Mouse (Mus musculus): Measurements from ENCODE around the gene Mmp25. TPM values are rescaled to one million over a fixed set of nuclear protein-coding genes. Genes with fewer than 3 reads are reported as not detected.

Mmp25 gene
- polyA plus RNA-seq, 1 experiment from 2014 or later: 0.41 TPM

DNA sequence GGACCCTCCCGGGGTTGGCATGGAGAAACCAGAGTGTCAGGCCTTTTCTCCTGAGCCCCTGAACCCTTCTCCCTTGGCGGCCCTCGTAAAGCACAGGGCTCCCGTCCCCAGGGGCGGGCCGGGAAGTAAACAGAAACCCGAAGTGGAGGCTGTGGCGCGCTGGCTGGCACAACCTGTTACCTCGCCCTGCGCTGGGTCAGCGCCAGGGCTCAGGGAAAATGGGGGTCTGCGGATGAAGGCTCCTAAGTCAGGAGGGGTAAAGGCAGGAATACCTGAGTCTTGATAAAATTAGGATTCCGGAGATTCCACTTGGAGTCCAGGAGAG is 15.8 kb upstream of the Mmp25 start:
- Histone ChIP-seq H3K27me3 (peaks cover 34% of the 10 kb centered on the region), H3K4me2 (peak overlapping the region; percentile 58), H3K9me3 (no peaks in the 10 kb centered on the region), H3K4me1 (0 out of 2 replicates have a peak, but pooled peaks cover 4% of the 10 kb centered on the region), H3K9ac (peak overlapping the region; percentile 19; the same call in 1 of the 2 replicates), H3K27ac (no peak overlapping the region), H3K36me3 (no peaks in the 10 kb centered on the region), H3K4me3 (peak overlapping the region; percentile 40)
- 3% methylated on average over 14 of the region's 14 CpGs for WGBS
- ATAC-seq (ENCODE audit: borderline replicate concordance, extremely low read depth, low FRiP score, low TSS enrichment): no peak

DNA sequence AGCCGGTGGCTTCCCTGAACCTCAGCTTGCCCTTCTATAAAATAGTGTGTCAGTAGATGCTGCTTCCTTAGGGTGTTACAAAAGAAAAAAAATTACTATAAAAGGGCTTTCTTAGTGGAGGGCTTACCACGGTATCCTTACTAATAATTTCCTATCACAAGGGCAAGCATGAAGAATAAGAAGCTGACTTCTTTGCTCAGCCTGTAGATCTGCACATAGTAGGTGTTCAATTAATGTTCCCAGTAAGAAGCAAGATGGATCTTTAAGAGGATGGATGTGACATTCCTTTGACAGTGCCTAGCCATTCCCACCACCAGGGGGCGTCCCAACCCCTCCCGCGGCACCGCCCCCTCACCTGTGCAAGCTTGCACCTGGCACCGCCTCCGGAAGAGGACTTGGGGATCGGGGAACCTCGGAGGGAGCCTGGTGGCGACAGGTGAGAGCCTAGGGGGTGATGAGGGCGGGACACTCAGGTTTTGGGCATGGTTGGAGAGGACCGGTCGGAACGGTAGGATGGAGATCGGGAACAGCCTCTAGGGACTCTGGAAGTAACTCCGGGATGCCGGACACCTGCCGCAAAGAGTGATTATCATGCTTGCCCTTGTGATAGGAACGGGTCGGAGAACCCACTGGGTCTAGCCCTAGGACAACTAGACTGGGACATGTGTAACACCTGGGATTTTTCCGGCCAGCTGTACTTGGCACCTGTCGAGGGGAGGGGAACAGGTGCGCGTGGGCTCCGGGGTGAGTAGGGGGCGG is 15.2 kb upstream of the Mmp25 start, which contains the start of gene Bicdl2:
Bicdl2 (plus strand) TSS at position 390 of the 759 bp plus-strand sequence.
- ATAC-seq (ENCODE audit: borderline replicate concordance, extremely low read depth, low FRiP score, low TSS enrichment): peak; percentile 44; the same call in 1 of the 2 replicates
- H3K27ac ChIP-seq: no peak within 1 kb of the TSS
- H3K4me2 ChIP-seq: peak within 1 kb of the TSS; percentile 58
- peak within 1 kb of the TSS; percentile 40 for H3K4me3 ChIP-seq
- H3K9ac ChIP-seq: peak within 1 kb of the TSS; percentile 19; the same call in 1 of the 2 replicates
- peaks cover 34% of the 10 kb centered on the region for H3K27me3 ChIP-seq
- H3K36me3 ChIP-seq: no peaks in the 10 kb centered on the region
- no peaks in the 10 kb centered on the region for H3K9me3 ChIP-seq
- WGBS: 6% methylated on average over 27 of the region's 27 CpGs
- H3K4me1 ChIP-seq: 0 out of 2 replicates have a peak, but pooled peaks cover 4% of the 10 kb centered on the region

DNA sequence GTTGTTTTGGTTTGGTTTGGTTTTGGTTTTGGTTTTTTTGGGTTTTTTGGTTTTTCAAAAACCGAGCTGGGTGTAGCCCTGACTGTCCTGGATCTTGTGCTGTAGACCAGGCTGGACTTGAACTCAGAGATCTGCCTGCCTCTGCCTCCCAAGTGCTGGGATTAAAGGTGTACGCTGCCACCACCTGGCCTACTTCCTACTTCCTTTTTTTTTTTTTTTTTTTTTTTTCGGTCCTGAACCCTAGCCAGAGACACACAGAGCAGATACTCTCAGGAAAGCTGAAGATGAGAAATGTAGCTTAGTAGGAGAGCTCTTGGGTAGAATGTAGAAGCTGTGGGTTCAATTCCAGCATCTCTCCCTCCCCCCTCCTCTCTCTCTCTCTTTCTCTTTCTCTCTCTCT is 13.4 kb upstream of the Mmp25 start:
- H3K4me1 ChIP-seq: no peaks in the 10 kb centered on the region
- H3K27me3 ChIP-seq: peaks cover 34% of the 10 kb centered on the region
- ATAC-seq (ENCODE audit: borderline replicate concordance, extremely low read depth, low FRiP score, low TSS enrichment): no peak
- 75% methylated on average over 3 of the region's 3 CpGs for WGBS
- no peak overlapping the region for H3K4me3 ChIP-seq
- H3K36me3 ChIP-seq: no peaks in the 10 kb centered on the region
- H3K27ac ChIP-seq: no peak overlapping the region
- H3K9me3 ChIP-seq: no peaks in the 10 kb centered on the region
- no peak overlapping the region for H3K4me2 ChIP-seq
- no peak overlapping the region for H3K9ac ChIP-seq

DNA sequence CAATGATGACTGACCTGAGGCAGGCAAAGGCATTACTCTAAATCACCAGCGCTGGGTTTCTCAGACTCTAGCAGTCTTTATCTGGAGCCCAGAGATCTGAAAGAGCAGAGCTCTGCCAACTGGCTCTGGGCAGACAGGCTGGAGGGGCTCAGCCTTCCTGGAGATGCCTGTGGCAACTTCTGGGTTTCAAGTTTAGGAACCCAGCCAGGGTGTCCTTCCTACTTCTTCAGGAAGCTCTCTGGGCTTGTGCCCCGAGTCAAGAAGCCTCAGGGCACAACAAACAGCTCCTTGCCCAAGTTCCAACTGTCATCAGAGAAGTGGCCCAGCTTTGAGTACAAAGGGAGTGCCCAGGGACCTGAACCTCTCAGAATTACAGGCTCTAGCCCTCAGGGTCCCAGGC is 9.3 kb upstream of the Mmp25 start:
- Histone ChIP-seq H3K4me3 (no peak overlapping the region), H3K4me1 (no peaks in the 10 kb centered on the region), H3K27me3 (no peaks in the 10 kb centered on the region; the same call in none of the 2 replicates), H3K36me3 (no peaks in the 10 kb centered on the region), H3K4me2 (no peak overlapping the region), H3K9me3 (no peaks in the 10 kb centered on the region), H3K27ac (no peak overlapping the region), H3K9ac (no peak overlapping the region)
- 62% methylated on average over 2 of the region's 2 CpGs for WGBS
- no peak for ATAC-seq (ENCODE audit: borderline replicate concordance, extremely low read depth, low FRiP score, low TSS enrichment)

DNA sequence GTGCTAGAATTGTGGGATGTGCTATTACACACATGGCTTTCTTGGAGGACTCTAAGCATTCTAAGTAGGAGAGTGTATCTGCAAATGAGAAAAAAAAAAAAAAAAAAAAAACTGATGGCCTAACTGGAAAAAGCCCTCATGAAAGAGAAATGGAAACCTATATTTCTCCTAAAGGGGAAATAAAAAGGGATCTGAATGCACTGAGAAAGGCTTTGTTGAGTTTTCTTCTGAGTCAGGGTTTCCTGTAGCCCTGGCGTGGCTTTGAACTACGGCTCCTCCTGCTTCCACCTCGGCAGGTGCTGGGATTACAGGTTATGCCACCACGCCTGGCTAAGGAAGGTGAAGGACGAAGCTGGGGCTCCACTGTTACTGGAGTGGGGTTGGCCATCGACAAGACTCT is 8.9 kb upstream of the Mmp25 start:
- no peak for ATAC-seq (ENCODE audit: borderline replicate concordance, extremely low read depth, low FRiP score, low TSS enrichment)
- no peaks in the 10 kb centered on the region; the same call in 1 of the 2 replicates for H3K27me3 ChIP-seq
- no peaks in the 10 kb centered on the region for H3K36me3 ChIP-seq
- H3K4me1 ChIP-seq: no peaks in the 10 kb centered on the region
- no peak overlapping the region for H3K4me3 ChIP-seq
- H3K4me2 ChIP-seq: no peak overlapping the region
- no peak overlapping the region for H3K27ac ChIP-seq
- 56% methylated on average over 6 of the region's 6 CpGs for WGBS
- no peaks in the 10 kb centered on the region for H3K9me3 ChIP-seq
- H3K9ac ChIP-seq: no peak overlapping the region

DNA sequence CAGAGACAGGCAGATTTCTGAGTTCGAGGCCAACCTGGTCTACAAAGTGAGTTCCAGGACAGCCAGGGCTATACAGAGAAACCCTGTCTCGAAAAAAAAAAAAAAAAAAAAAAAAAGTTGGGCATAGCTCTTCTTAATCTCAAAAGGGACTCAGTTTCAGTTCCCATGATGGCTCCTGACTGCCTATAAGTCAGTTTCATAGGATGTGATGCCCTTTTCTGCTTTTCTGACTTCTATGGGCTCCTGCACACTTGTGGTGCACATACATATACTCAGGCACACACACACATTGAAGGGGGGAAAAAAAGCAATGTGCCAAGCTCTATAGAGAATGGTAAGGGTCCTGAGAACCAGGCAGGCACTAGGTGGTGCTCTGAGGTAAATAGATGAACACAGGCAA is 8.2 kb upstream of the Mmp25 start:
- H3K36me3 ChIP-seq: no peaks in the 10 kb centered on the region
- no peak overlapping the region for H3K4me2 ChIP-seq
- no peaks in the 10 kb centered on the region for H3K4me1 ChIP-seq
- H3K4me3 ChIP-seq: no peak overlapping the region
- no peak for ATAC-seq (ENCODE audit: borderline replicate concordance, extremely low read depth, low FRiP score, low TSS enrichment)
- H3K9ac ChIP-seq: no peak overlapping the region
- no peak overlapping the region for H3K27ac ChIP-seq
- H3K9me3 ChIP-seq: no peaks in the 10 kb centered on the region
- H3K27me3 ChIP-seq: no peaks in the 10 kb centered on the region; the same call in 1 of the 2 replicates
- WGBS: 76% methylated on average over 2 of the region's 2 CpGs

DNA sequence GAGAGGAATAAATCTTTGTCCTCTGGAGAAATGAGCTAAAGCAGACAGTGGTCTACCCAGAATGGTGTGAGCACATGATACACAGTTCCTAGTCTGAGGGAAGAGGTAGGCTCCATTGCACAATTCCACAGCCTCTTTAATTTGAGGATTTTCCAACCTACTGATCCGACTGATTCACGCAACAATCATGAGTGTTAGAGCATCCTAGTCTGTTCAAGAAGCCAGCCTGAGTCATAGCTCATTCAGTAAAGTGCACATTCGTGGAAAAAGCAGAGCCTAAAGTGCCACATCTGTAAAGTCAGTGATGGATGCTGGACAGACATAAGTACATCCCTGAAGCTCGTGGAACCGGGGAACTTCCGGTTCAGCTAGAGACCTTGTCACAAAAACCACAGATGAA is 6.3 kb upstream of the Mmp25 start:
- H3K9me3 ChIP-seq: no peaks in the 10 kb centered on the region
- no peaks in the 10 kb centered on the region for H3K36me3 ChIP-seq
- 74% methylated on average over 6 of the region's 6 CpGs for WGBS
- no peak overlapping the region for H3K9ac ChIP-seq
- no peaks in the 10 kb centered on the region for H3K4me1 ChIP-seq
- ATAC-seq (ENCODE audit: borderline replicate concordance, extremely low read depth, low FRiP score, low TSS enrichment): no peak
- no peak overlapping the region for H3K4me2 ChIP-seq
- H3K4me3 ChIP-seq: no peak overlapping the region
- no peak overlapping the region for H3K27ac ChIP-seq
- H3K27me3 ChIP-seq: no peaks in the 10 kb centered on the region; the same call in 1 of the 2 replicates

DNA sequence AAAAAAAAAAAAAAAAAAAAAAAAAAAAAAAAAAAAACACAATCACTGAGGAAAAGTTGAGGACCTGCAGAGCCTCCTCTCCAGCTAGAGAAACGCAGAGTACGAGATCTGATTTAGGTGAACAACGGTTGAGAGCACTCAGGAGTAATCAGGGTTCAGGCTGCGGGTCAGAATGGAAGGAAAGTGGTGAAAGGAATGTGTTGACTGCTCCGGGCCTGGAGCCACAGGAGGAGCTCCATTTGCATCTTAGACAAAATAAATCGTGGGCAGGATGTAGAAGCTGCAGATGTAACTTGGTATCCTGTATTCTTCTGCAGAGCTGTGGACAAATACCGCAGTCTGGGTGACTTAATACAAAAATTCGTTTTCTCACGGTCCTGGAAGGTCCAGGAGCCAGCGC is 817 bp upstream of the Mmp25 start:
- H3K4me3 ChIP-seq: no peak overlapping the region
- 39% methylated on average over 10 of the region's 10 CpGs for WGBS
- no peak overlapping the region for H3K4me2 ChIP-seq
- H3K36me3 ChIP-seq: no peaks in the 10 kb centered on the region
- peaks cover 5% of the 10 kb centered on the region; the same call in 1 of the 2 replicates for H3K4me1 ChIP-seq
- H3K9me3 ChIP-seq: no peaks in the 10 kb centered on the region
- no peak for ATAC-seq (ENCODE audit: borderline replicate concordance, extremely low read depth, low FRiP score, low TSS enrichment)
- H3K27me3 ChIP-seq: peaks cover 20% of the 10 kb centered on the region
- no peak overlapping the region for H3K27ac ChIP-seq
- H3K9ac ChIP-seq: no peak overlapping the region

DNA sequence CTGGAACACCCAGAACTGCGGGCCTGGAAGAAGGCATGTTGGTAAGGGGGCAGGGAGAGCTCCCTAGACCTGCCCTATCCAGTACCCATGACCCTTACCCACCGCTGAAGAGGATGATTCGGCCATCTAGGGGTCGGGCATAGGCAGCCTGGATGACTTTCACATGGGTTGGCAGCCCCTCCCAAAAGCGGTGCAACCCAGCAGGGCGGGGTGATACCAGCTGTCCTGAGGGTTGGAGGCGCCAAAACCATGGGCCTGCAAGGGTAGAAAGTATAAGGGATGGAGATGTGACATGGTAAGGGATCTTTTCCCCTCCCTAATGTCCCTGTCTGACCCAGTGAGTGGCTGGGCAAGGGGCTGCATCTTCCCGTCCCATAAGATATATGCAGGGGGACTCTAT is 13.8 kb downstream of the Mmp25 start:
- H3K9ac ChIP-seq: no peak overlapping the region
- ATAC-seq (ENCODE audit: borderline replicate concordance, extremely low read depth, low FRiP score, low TSS enrichment): no peak
- no peak overlapping the region for H3K4me3 ChIP-seq
- no peak overlapping the region for H3K27ac ChIP-seq
- WGBS: 66% methylated on average over 8 of the region's 8 CpGs
- no peaks in the 10 kb centered on the region for H3K27me3 ChIP-seq
- H3K4me2 ChIP-seq: no peak overlapping the region
- no peaks in the 10 kb centered on the region for H3K9me3 ChIP-seq
- peaks cover 4% of the 10 kb centered on the region; the same call in 1 of the 2 replicates for H3K4me1 ChIP-seq
- no peaks in the 10 kb centered on the region for H3K36me3 ChIP-seq

DNA sequence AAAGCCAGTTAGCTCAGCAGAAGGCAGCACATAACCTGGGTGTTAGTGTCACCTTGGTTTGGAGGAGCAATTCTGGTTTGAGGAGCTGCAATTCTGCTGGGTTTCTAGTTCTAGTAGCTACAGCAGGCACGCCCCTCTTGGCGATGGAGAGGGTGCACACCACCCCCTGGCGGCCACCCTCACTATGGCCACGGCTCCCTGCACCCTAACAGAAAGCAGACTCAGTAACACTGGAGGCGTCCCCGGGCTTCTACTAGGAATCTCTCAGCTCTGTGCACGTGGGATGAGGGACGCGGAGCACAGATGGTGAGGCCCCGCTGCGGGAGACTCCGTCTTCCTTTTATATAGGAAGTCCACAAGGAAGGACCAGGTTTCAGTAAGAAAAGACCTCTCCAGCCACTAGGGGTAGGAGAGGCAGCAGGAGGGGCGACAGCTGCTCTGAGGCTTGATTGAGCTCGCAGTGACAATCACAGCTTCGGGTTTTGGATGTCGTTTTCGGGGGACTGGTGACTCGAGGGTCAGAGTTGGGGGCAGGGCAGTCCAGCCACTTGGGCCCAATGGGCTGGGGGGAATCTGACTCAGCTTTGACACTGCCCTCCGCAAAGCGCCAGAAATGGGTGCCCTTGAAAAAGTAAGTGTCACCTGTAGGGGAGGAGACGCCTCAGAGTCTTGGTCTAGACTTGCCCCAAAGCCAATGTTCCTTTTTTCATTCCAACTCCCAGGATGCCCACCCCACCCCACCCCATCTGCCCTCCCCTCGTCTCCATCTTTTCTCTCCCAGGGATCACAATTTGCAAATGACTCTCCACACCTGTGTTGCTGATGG is 14.7 kb downstream of the Mmp25 start:
- Histone ChIP-seq H3K27me3 (no peaks in the 10 kb centered on the region), H3K4me2 (peak overlapping the region; percentile 50), H3K9me3 (no peaks in the 10 kb centered on the region), H3K27ac (no peak overlapping the region), H3K4me1 (peaks cover 4% of the 10 kb centered on the region; the same call in 1 of the 2 replicates), H3K9ac (no peak overlapping the region), H3K4me3 (peak overlapping the region; percentile 19), H3K36me3 (no peaks in the 10 kb centered on the region)
- 13% methylated on average over 22 of the region's 22 CpGs for whole genome bisulfite sequencing
- ATAC-seq (ENCODE audit: borderline replicate concordance, extremely low read depth, low FRiP score, low TSS enrichment): peak; percentile 77

DNA sequence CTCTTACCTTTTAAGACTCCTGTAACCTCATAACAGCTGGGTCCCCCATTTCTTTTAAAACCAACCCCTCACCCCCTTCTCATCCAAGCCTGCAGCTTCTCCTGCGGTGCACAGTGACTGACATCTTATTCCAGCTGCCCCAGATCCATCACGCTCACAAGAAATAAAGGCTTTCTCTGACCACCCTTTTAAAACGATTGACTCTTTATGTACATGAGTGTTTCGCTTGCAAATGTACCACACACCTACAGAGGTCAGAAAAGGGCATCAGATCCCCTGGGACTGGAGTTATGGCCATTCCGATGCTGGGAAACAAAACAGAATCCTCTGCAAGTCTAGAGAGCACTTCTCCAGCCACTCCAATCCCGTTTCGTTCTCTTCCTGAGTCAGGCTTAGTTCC is 17.3 kb downstream of the Mmp25 start:
- no peak overlapping the region for H3K27ac ChIP-seq
- H3K27me3 ChIP-seq: no peaks in the 10 kb centered on the region
- 22% methylated on average over 7 of the region's 7 CpGs for WGBS
- no peak overlapping the region for H3K4me2 ChIP-seq
- H3K36me3 ChIP-seq: no peaks in the 10 kb centered on the region
- H3K4me3 ChIP-seq: no peak overlapping the region
- no peaks in the 10 kb centered on the region for H3K9me3 ChIP-seq
- peaks cover 4% of the 10 kb centered on the region; the same call in 1 of the 2 replicates for H3K4me1 ChIP-seq
- no peak overlapping the region for H3K9ac ChIP-seq
- no peak for ATAC-seq (ENCODE audit: borderline replicate concordance, extremely low read depth, low FRiP score, low TSS enrichment)

DNA sequence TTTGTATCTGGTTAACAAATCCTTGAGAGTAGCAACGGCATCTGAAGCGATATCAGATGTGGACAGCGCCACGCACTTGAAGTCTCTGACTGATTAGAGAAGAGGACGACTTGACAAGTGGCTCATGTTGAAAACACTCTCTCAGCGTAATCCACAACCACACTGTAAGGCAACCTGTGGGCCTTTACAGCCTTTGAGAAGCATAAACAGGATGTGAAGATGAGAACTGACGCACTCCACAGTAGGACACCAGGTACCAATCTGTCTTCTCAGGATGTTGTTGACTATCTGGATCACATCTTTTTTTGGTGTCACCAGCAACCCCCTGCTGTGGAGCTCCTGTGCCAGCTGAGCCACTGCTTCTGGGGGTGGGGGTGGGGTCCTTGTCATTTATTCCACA is 24.7 kb downstream of the Mmp25 start:
- Histone ChIP-seq H3K4me3 (no peak overlapping the region), H3K9ac (no peak overlapping the region), H3K27me3 (peaks cover 8% of the 10 kb centered on the region), H3K27ac (no peak overlapping the region), H3K4me1 (no peaks in the 10 kb centered on the region), H3K4me2 (no peak overlapping the region), H3K9me3 (no peaks in the 10 kb centered on the region), H3K36me3 (no peaks in the 10 kb centered on the region)
- WGBS: 51% methylated on average over 7 of the region's 7 CpGs
- no peak for ATAC-seq (ENCODE audit: borderline replicate concordance, extremely low read depth, low FRiP score, low TSS enrichment)

Measured in lung, embryonic 15.5 days (tissue).